Mouse (Mus musculus) liver (tissue): Measurements from ENCODE around the gene Rsrc1.

Experiments
- DNase-seq: peaks from one replicate; pipeline ENCODE4 v3.0.0-alpha.2; 2020; ENCODE audit warnings: mixed read lengths

The Rsrc1 gene

DNA sequence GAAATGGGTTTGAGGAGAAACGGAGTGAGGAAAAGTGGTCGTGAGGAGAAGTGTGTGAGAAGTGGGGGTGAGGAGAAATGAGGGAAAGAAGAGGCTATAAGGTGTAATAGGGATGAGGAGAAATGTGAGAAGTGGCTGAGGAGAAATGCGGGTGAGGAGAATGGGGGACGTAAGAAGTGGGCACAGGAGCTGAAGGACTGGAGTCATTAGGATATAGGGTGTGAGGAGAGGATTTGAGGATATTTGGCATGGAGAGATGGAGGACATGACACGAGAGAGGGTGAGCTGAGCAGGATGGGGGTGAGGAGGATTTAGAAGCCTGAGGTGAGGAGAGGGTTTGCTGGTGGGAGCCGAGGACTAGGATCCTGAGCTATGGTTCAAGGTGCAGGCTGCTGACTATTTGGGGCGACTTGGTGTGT lies 393.2 kb downstream of the Rsrc1 start:
- no peak for DNase-seq

DNA sequence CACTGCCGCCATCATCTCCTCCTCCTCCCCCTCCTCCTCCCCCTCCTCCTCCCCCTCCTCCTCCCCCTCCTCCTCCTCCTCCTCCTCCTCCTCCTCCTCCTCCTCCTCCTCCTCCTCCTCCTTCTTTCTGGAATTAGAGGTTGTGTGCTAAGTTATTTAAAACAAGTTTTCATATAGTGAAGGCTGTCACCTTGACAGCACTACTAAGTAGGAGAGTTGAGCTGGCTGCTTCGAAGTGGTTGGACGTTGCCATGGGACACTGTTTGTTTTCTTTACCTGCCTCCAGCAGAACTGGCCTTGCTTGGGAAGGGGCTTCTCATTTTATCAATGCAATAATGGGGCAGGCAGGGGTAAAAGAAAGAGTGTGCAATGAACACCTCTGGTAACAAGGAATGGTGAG lies 393.9 kb downstream of the Rsrc1 start, which contains the start of gene Gm17402:
TSS of gene Gm17402 (minus strand) at position 101 of the 400 bp plus-strand sequence.
- no peak for DNase-seq

DNA sequence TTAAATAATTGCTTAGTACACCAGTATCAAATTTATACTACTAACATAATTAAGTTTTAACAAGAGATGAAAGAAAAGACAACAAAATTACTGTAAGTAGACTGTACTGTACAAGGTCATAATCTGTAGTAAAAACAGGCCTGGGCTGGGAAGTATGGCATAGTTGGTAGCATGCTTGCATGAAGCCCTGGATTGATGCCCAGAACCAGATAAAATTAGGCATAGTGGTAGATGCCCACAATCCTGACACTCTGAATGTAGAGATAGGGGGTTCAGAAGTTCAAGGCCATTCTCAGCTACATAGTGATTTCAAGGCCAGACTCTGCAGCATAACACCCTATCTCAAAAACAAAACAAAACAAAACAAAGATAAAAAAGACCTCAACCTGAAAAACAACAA lies 397.0 kb downstream of the Rsrc1 start:
- no peak for DNase-seq
